Mouse (Mus musculus): ENCODE data around the gene Kank2. TPM values are rescaled to one million over a fixed set of nuclear protein-coding genes. Genes with fewer than 3 reads are reported as not detected.

Kank2 gene
- polyA plus RNA-seq, 1 experiment from 2014 or later, result 20.0 TPM

DNA sequence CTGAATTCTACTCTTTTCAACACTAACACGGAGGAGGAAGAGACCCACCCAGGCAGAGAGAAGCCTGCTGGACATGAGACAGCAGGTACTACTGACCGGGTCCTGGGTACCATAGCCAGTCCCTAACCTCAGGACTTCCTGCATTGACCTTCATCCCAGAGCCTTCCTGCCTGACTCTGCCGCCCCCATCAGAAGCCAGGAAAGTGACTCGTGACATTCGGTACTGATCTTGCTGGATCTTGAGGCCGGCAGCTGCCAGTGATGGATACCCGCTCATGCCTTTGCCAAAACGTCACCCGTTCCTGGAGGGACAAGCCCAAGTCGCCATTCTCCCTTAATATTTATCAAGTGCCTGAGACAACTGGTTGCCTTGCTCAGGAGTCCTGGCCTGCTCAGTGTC is 50.1 kb downstream of the Kank2 start:
- H3K4me2 ChIP-seq, result peak overlapping the region; percentile 38; the same call in 1 of the 2 replicates
- peak overlapping the region; percentile 87 for H3K27ac ChIP-seq
- no peak for ATAC-seq (replicated peaks; ENCODE audit: insufficient number of reproducible peaks, insufficient read depth, low FRiP score, low read depth)
- 59% methylated on average over 10 of the region's 10 CpGs for WGBS
- peaks cover 37% of the 10 kb centered on the region for H3K36me3 ChIP-seq
- peaks cover 44% of the 10 kb centered on the region for H3K4me1 ChIP-seq (replicated peaks)
- H3K27me3 ChIP-seq, result no peaks in the 10 kb centered on the region
- no peaks in the 10 kb centered on the region for H3K9me3 ChIP-seq (replicated peaks)
- H3K9ac ChIP-seq, result no peak overlapping the region
- no peak overlapping the region for H3K4me3 ChIP-seq

DNA sequence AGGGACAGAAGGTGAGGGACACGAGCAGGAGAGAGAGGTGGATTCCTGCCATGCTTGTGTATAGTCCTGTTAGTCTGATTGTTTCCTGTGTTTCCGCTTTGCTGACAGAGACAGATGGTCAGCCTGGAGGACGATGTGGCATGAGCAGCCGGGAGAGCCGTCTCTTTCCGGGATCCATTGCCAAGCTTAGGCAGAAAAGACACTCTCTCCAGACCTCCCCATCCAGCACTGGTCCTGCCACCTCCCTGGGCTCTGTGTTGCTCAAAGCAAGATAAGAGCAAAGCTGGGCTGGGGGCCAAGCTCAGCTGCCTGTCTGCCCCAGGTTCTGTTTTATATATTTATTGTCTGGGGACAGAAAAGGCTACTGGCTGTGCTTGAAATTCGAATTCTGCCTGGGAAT is 50.5 kb downstream of the Kank2 start:
- Histone ChIP-seq H3K4me2 (peak overlapping the region; percentile 38), H3K27ac (peak overlapping the region; percentile 87), H3K4me1 (replicated peaks) (peaks cover 40% of the 10 kb centered on the region), H3K36me3 (peaks cover 38% of the 10 kb centered on the region), H3K4me3 (no peak overlapping the region), H3K27me3 (no peaks in the 10 kb centered on the region), H3K9me3 (replicated peaks) (no peaks in the 10 kb centered on the region), H3K9ac (no peak overlapping the region)
- peak; percentile 82 for ATAC-seq (replicated peaks; ENCODE audit: insufficient number of reproducible peaks, insufficient read depth, low FRiP score, low read depth)
- 18% methylated on average over 7 of the region's 7 CpGs for WGBS

DNA sequence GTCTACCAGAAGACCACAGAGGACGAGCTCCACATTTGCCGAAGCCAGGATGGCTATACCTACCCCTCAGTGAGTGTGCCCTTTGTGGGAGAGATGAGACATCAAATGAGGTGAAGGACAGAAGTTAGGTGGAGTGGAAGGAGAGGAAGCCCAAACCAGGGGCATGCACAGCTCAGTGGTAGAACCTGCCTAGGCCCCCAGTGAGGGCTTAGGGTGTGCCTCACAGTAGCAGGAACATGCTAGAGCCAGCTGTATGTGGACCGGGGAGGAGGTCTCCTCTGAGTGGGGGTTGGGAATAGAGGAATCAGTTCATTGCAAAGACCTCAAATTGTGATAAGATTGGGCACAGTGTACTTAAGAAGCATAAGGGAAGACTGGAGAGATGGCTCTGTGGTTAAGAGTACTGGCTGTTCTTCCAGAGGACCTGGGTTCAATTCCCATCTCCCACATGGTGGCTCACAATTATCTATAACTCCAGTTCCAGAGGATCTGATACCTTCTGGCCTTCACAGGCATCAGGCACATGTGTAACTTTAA is 51.2 kb downstream of the Kank2 start:
- H3K4me2 ChIP-seq, result no peak overlapping the region
- H3K36me3 ChIP-seq, result peaks cover 45% of the 10 kb centered on the region
- peak overlapping the region; percentile 87 for H3K27ac ChIP-seq
- H3K27me3 ChIP-seq, result no peaks in the 10 kb centered on the region
- ATAC-seq (replicated peaks; ENCODE audit: insufficient number of reproducible peaks, insufficient read depth, low FRiP score, low read depth), result no peak
- H3K9ac ChIP-seq, result no peak overlapping the region
- H3K4me1 ChIP-seq (replicated peaks), result peaks cover 33% of the 10 kb centered on the region
- H3K4me3 ChIP-seq, result no peak overlapping the region
- H3K9me3 ChIP-seq (replicated peaks), result no peaks in the 10 kb centered on the region
- 82% methylated on average over 3 of the region's 3 CpGs for WGBS

DNA sequence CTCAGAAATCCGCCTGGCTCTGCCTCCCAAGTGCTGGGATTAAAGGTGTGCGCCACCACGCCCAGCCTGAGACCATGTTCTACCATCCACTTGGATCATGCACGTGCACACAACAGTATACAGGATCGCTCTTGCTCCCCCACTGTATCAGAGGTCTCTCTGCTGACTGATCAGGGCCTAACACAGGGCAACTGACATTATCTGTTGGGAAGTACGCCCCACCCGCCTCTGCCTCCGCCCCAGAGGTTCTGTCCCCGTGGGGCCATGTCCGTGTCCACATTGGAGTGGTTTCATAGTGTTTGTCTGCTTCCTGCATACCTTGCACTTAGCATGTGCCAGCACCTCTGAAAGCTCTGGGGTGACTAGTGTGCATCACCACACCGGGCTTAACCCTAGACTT is 57.0 kb downstream of the Kank2 start:
- no peaks in the 10 kb centered on the region for H3K9me3 ChIP-seq (replicated peaks)
- H3K27ac ChIP-seq, result no peak overlapping the region
- H3K4me2 ChIP-seq, result no peak overlapping the region
- peaks cover 85% of the 10 kb centered on the region for H3K36me3 ChIP-seq
- WGBS, result 88% methylated on average over 11 of the region's 11 CpGs
- no peak for ATAC-seq (replicated peaks; ENCODE audit: insufficient number of reproducible peaks, insufficient read depth, low FRiP score, low read depth)
- no peaks in the 10 kb centered on the region for H3K27me3 ChIP-seq
- no peak overlapping the region for H3K4me3 ChIP-seq
- no peak overlapping the region for H3K9ac ChIP-seq
- 0 out of 2 replicates have a peak, but pooled peaks cover 5% of the 10 kb centered on the region for H3K4me1 ChIP-seq (replicated peaks)

DNA sequence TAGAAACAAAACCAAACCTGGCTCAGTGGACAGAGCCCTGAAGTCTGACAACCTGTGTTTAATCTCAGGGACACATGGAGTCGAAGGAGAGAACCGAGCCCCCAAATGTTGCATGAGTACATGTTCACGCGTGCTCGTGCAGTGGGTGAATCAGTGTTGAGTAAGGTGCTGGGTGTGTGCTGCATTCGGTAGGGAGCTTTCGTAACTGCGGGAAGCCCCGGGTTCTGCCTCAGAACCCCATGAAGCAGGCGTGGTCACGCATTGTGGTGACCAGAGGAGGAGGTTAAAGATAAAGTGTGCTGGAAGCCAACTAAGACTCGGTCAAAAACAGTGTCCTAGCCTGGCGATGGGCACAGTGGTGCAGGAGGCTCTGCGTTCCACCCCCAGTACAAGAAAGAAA is 58.1 kb downstream of the Kank2 start:
- H3K36me3 ChIP-seq, result peaks cover 74% of the 10 kb centered on the region
- H3K4me3 ChIP-seq, result no peak overlapping the region
- H3K27ac ChIP-seq, result no peak overlapping the region
- no peak overlapping the region for H3K9ac ChIP-seq
- no peaks in the 10 kb centered on the region for H3K27me3 ChIP-seq
- H3K4me2 ChIP-seq, result no peak overlapping the region
- 0 out of 2 replicates have a peak, but pooled peaks cover 5% of the 10 kb centered on the region for H3K4me1 ChIP-seq (replicated peaks)
- H3K9me3 ChIP-seq (replicated peaks), result no peaks in the 10 kb centered on the region
- 95% methylated on average over 14 of the region's 14 CpGs for WGBS
- no peak for ATAC-seq (replicated peaks; ENCODE audit: insufficient number of reproducible peaks, insufficient read depth, low FRiP score, low read depth)

DNA sequence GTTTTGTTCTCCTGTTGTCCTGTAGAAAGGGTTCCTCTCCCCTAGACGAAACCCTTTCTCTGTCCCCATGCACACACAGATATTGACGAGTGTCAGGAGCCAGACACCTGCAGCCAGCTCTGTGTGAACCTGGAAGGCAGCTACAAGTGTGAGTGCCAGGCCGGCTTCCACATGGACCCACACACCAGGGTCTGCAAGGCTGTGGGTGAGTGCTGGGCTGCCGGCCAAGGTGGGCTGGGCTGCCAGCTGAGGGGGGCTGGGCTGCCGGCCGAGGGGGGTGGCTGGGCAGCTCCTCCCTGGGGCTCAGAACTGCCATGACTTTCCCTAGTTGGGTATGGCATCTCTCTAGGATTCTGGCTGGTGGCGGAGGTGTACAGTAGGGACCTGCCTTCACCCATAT is 59.8 kb downstream of the Kank2 start:
- Histone ChIP-seq H3K4me2 (no peak overlapping the region), H3K4me3 (no peak overlapping the region), H3K9ac (no peak overlapping the region), H3K27ac (no peak overlapping the region), H3K4me1 (replicated peaks) (0 out of 2 replicates have a peak, but pooled peaks cover 5% of the 10 kb centered on the region), H3K36me3 (peaks cover 74% of the 10 kb centered on the region), H3K9me3 (replicated peaks) (no peaks in the 10 kb centered on the region), H3K27me3 (no peaks in the 10 kb centered on the region)
- ATAC-seq (replicated peaks; ENCODE audit: insufficient number of reproducible peaks, insufficient read depth, low FRiP score, low read depth), result 0 out of 2 replicates have a peak, but pooled peaks have one; percentile 15
- 63% methylated on average over 7 of the region's 7 CpGs for WGBS

DNA sequence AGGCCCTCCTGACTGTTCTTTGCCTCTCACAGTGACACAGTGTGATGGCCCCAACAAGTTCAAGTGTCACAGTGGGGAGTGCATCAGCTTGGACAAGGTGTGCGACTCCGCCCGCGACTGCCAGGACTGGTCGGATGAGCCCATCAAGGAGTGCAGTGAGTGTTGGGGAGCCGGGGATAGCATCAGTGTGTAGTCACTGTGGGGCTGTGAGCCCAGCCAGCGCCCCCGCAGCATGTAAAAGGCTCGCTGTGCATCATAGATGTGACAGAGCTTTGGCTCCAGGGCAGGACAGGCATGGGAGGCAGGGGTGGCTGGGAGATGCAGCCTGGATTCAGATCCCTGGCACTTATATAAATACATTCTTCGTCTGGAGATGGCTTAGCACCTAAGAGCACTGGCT is 61.4 kb downstream of the Kank2 start:
- H3K36me3 ChIP-seq, result peaks cover 78% of the 10 kb centered on the region
- WGBS, result 91% methylated on average over 10 of the region's 10 CpGs
- H3K9me3 ChIP-seq (replicated peaks), result no peaks in the 10 kb centered on the region
- no peak overlapping the region for H3K4me2 ChIP-seq
- H3K27ac ChIP-seq, result no peak overlapping the region
- no peak overlapping the region for H3K9ac ChIP-seq
- no peak overlapping the region for H3K4me3 ChIP-seq
- H3K27me3 ChIP-seq, result no peaks in the 10 kb centered on the region
- H3K4me1 ChIP-seq (replicated peaks), result 0 out of 2 replicates have a peak, but pooled peaks cover 5% of the 10 kb centered on the region
- ATAC-seq (replicated peaks; ENCODE audit: insufficient number of reproducible peaks, insufficient read depth, low FRiP score, low read depth), result no peak

DNA sequence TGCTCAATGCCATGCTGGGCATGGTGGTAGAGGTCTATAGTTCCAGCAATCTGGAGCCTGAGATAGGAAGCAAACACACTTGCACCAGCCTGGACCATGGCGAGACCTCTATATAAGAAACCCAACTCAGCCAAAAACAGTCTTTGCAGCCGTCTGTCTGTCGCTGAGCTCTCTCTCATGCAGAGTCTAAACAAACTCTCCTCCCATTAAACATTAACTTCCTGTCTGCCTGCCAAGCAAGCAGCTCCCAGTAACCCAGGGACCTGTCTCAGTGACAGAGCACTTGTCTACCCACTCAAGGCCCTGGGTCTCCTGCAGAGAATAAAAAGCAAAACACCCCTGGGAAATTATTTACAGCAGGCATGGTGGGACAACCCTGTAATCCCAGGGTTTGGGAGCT is 62.0 kb downstream of the Kank2 start:
- Histone ChIP-seq H3K36me3 (peaks cover 77% of the 10 kb centered on the region), H3K4me1 (replicated peaks) (0 out of 2 replicates have a peak, but pooled peaks cover 5% of the 10 kb centered on the region), H3K4me2 (no peak overlapping the region), H3K4me3 (no peak overlapping the region), H3K27ac (no peak overlapping the region), H3K9me3 (replicated peaks) (no peaks in the 10 kb centered on the region), H3K27me3 (no peaks in the 10 kb centered on the region), H3K9ac (no peak overlapping the region)
- ATAC-seq (replicated peaks; ENCODE audit: insufficient number of reproducible peaks, insufficient read depth, low FRiP score, low read depth), result no peak
- 70% methylated on average over 3 of the region's 3 CpGs for WGBS

DNA sequence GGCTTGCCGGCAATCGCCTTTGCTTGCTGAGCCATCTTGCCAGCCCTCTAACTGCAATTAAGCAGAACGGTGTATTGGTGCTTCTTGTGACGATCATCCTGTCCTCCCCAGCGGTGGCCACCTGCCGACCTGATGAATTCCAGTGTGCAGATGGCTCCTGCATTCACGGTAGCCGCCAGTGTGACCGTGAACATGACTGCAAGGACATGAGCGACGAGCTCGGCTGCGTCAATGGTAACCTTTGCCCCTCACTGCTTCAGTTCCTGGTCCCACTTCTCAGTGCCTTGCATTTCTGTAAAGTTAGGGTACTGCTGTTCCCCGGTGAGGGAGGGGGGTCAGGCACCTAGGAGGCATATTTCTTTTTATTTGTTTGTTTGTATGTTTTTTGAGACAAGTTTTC is 63.4 kb downstream of the Kank2 start:
- H3K36me3 ChIP-seq, result peaks cover 70% of the 10 kb centered on the region
- H3K27ac ChIP-seq, result no peak overlapping the region
- no peak overlapping the region for H3K4me3 ChIP-seq
- no peak overlapping the region for H3K4me2 ChIP-seq
- no peaks in the 10 kb centered on the region for H3K9me3 ChIP-seq (replicated peaks)
- H3K9ac ChIP-seq, result no peak overlapping the region
- H3K27me3 ChIP-seq, result no peaks in the 10 kb centered on the region
- ATAC-seq (replicated peaks; ENCODE audit: insufficient number of reproducible peaks, insufficient read depth, low FRiP score, low read depth), result no peak
- WGBS, result 91% methylated on average over 14 of the region's 14 CpGs
- 0 out of 2 replicates have a peak, but pooled peaks cover 5% of the 10 kb centered on the region for H3K4me1 ChIP-seq (replicated peaks)

DNA sequence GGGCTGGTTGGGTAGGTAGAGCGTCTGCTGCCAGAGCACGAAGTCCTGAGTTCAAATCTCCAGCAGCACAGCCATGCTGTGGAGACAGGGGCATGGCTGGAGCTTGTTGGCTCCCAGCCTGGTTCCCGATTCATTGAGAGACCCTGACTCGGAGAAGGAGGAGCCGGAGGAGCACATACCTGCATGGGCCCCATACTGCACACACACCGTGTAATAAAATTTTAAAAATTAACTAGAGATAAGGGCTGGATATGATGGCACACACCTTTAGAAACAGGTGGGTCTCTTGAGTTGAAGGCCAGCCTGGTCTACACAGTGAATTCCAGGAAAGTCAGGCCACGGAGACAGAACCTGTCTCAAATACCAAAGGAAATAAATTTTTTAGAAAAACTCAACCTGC is 64.6 kb downstream of the Kank2 start:
- ATAC-seq (replicated peaks; ENCODE audit: insufficient number of reproducible peaks, insufficient read depth, low FRiP score, low read depth), result no peak
- WGBS, result 95% methylated on average over 7 of the region's 7 CpGs
- H3K4me2 ChIP-seq, result no peak overlapping the region
- no peak overlapping the region for H3K4me3 ChIP-seq
- no peaks in the 10 kb centered on the region for H3K27me3 ChIP-seq
- H3K4me1 ChIP-seq (replicated peaks), result peaks cover 10% of the 10 kb centered on the region
- H3K36me3 ChIP-seq, result peaks cover 61% of the 10 kb centered on the region
- H3K9ac ChIP-seq, result no peak overlapping the region
- no peak overlapping the region for H3K27ac ChIP-seq
- no peaks in the 10 kb centered on the region for H3K9me3 ChIP-seq (replicated peaks)

DNA sequence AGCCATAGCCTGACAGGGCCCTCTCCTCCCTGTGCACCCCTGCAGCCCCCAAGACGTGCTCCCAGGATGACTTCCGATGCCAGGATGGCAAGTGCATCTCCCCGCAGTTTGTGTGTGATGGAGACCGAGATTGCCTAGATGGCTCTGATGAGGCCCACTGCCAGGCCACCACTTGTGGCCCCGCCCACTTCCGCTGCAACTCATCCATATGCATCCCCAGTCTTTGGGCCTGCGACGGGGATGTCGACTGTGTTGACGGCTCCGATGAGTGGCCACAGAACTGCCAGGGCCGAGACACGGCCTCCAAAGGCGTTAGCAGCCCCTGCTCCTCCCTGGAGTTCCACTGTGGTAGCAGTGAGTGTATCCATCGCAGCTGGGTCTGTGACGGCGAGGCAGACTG is 65.1 kb downstream of the Kank2 start:
- no peak overlapping the region for H3K9ac ChIP-seq
- H3K4me3 ChIP-seq, result no peak overlapping the region
- H3K27me3 ChIP-seq, result no peaks in the 10 kb centered on the region
- H3K27ac ChIP-seq, result no peak overlapping the region
- peaks cover 8% of the 10 kb centered on the region for H3K4me1 ChIP-seq (replicated peaks)
- no peaks in the 10 kb centered on the region for H3K9me3 ChIP-seq (replicated peaks)
- ATAC-seq (replicated peaks; ENCODE audit: insufficient number of reproducible peaks, insufficient read depth, low FRiP score, low read depth), result no peak
- H3K4me2 ChIP-seq, result no peak overlapping the region
- peaks cover 55% of the 10 kb centered on the region for H3K36me3 ChIP-seq
- WGBS, result 80% methylated on average over 17 of the region's 17 CpGs

DNA sequence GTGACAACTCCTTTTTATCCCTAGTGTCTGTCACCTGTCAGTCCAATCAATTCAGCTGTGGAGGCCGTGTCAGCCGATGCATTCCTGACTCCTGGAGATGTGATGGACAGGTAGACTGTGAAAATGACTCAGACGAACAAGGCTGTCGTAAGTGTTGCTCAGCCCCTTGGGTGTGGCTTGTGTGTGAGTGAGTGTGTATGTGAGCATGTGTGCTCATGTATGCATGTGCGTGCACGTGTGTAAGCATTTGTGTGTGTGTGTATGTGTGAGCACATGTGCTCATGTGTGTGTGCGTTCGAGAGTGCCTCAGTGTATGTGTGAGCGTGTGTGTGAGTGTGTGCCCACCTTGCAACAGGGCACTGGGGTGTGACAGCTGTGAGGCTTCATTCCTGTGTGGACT is 66.3 kb downstream of the Kank2 start:
- Histone ChIP-seq H3K36me3 (peaks cover 45% of the 10 kb centered on the region), H3K4me1 (replicated peaks) (peaks cover 8% of the 10 kb centered on the region), H3K4me2 (no peak overlapping the region), H3K27ac (no peak overlapping the region), H3K4me3 (no peak overlapping the region), H3K9me3 (replicated peaks) (no peaks in the 10 kb centered on the region), H3K27me3 (no peaks in the 10 kb centered on the region), H3K9ac (no peak overlapping the region)
- ATAC-seq (replicated peaks; ENCODE audit: insufficient number of reproducible peaks, insufficient read depth, low FRiP score, low read depth), result no peak
- 93% methylated on average over 9 of the region's 9 CpGs for WGBS
